Mouse (Mus musculus) small intestine, adult 2 months (tissue): ENCODE data around the gene Abtb2.

ENCODE experiments used
- CTCF ChIP-seq: fragments of 200-500 bp; IDR thresholded peaks from 2 replicates; pipeline ENCODE4 v1.5.1; 2012; ENCODE audit warnings: low read depth, mild to moderate bottlenecking, control low read depth, inconsistent platforms, low read length, moderate library complexity, mixed read lengths; ENCODE audit not compliant: insufficient replicate concordance, insufficient read length; ENCODE audit errors: extremely low read depth
- POLR2A ChIP-seq: fragments of 200-500 bp; IDR thresholded peaks from 2 replicates; pipeline ENCODE4 v1.6.1; 2012; ENCODE audit warnings: low read depth, mild to moderate bottlenecking, control low read depth, inconsistent platforms, low read length, moderate library complexity

- no peak for TF ChIP-seq CTCF
- no peak for TF ChIP-seq POLR2A
Measured at GRCm38 (mm10) chr2:103607926-103608325, 41.8 kb downstream of the Abtb2 start.
